Mouse (Mus musculus): ENCODE results near the gene Micall2. TPM values are rescaled to one million over a fixed set of nuclear protein-coding genes. Genes with fewer than 3 reads are reported as not detected.

Micall2 gene
- polyA plus RNA-seq, 1 experiment from 2014 or later: 8.3 TPM

DNA sequence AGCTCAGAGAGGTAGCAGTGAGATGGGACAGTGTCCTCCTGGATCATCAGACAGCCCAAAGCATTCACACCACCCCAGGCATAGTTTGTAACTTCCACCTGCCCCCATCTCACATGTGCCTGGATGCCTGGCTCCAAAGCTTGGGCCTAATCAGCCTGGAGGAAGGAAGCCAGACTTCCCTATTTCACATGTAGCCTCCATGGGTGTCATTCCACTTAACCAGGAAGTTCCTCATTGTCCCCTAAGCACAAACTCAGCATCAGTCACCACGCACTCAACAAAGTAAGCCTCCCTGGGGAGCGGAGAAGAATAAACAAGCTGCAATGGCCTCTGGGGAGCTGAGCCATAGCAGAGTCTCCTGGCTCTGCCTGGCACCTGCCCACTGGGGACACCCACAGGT lies 69.6 kb downstream of the Micall2 start:
- no peaks in the 10 kb centered on the region for H3K36me3 ChIP-seq
- H3K27me3 ChIP-seq (replicated peaks): peaks cover 38% of the 10 kb centered on the region
- no peak overlapping the region for H3K9ac ChIP-seq
- H3K9me3 ChIP-seq: no peaks in the 10 kb centered on the region
- H3K4me3 ChIP-seq (replicated peaks): no peak overlapping the region
- H3K4me2 ChIP-seq (replicated peaks): no peak overlapping the region
- peaks cover 3% of the 10 kb centered on the region; the same call in 1 of the 2 replicates for H3K4me1 ChIP-seq (replicated peaks)
- no peak overlapping the region for H3K27ac ChIP-seq
- ATAC-seq: no peak
- 42% methylated on average over 2 of the region's 2 CpGs for WGBS

DNA sequence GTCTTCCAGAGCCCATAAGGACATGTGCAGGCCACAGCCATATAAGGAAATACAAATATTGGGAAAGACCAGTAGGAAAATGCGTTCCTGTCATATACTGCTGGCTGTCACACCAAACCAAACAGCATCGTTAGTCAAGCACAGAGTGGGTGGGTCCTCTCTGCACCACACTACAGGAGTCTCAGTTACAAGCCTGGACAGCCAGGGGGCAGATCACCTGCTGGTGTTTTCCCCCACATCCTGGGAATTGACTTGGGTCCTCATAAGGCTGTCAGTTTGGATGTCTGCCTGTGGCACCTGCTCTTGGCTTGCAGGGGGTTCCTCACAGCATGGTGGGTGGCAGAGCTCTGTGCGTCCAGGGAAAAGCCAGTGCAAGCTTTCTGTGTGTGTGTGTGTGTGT lies 70.8 kb downstream of the Micall2 start:
- H3K4me2 ChIP-seq (replicated peaks): no peak overlapping the region
- H3K9ac ChIP-seq: no peak overlapping the region
- peaks cover 43% of the 10 kb centered on the region for H3K27me3 ChIP-seq (replicated peaks)
- H3K4me3 ChIP-seq (replicated peaks): no peak overlapping the region
- WGBS: 52% methylated on average over 3 of the region's 3 CpGs
- ATAC-seq: no peak
- no peaks in the 10 kb centered on the region for H3K36me3 ChIP-seq
- no peaks in the 10 kb centered on the region for H3K9me3 ChIP-seq
- no peak overlapping the region for H3K27ac ChIP-seq
- H3K4me1 ChIP-seq (replicated peaks): peaks cover 3% of the 10 kb centered on the region; the same call in 1 of the 2 replicates

DNA sequence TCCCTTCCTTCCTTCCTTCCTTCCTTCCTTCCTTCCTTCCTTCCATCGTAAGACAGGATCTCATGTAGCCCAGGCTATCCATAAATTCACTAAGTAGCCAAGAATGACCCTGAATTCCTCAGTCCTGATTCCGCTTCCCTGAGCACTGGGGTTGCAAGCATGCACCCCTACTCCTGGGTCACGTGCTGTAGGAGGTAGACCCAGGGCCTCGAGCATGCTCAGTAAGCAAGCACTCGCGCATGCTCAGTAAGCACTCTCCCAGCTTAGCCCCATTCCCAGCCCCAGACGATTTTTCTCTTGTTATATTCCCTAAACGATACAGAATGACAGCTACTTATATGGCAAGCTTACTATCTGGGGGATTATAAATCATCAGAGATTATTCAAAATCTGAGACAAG lies 74.4 kb downstream of the Micall2 start:
- ATAC-seq: no peak
- H3K9me3 ChIP-seq: no peaks in the 10 kb centered on the region
- no peak overlapping the region for H3K27ac ChIP-seq
- H3K4me2 ChIP-seq (replicated peaks): no peak overlapping the region
- peaks cover 34% of the 10 kb centered on the region for H3K27me3 ChIP-seq (replicated peaks)
- H3K4me1 ChIP-seq (replicated peaks): 0 out of 2 replicates have a peak, but pooled peaks cover 2% of the 10 kb centered on the region
- no peak overlapping the region for H3K9ac ChIP-seq
- H3K4me3 ChIP-seq (replicated peaks): no peak overlapping the region
- WGBS: 52% methylated on average over 7 of the region's 8 CpGs
- H3K36me3 ChIP-seq: no peaks in the 10 kb centered on the region

DNA sequence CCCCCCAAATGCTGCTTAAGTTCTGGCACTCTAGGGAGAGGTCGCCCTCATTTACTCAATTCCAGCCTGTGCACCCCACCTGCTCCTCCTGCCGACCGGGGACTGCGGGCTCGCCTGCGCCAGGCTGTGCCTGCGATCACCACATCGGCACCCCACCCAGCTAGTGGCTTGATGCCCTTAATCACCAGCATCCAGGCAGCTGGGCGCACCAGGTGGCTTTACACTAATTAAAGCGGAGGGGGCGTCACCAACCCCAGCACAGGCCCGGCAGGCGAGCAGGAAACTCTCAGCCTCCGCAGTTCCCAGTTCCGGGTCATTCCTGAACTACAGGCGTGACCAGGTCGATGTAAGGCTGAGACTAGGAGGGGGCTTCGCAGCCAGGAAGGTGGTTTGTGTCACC lies 76.8 kb downstream of the Micall2 start:
- Histone ChIP-seq H3K4me1 (replicated peaks) (0 out of 2 replicates have a peak, but pooled peaks cover 2% of the 10 kb centered on the region), H3K9ac (no peak overlapping the region), H3K9me3 (no peaks in the 10 kb centered on the region), H3K27me3 (replicated peaks) (peaks cover 32% of the 10 kb centered on the region), H3K4me3 (replicated peaks) (no peak overlapping the region), H3K4me2 (replicated peaks) (peak overlapping the region; percentile 46), H3K36me3 (no peaks in the 10 kb centered on the region), H3K27ac (no peak overlapping the region)
- ATAC-seq: peak; percentile 23; the same call in 1 of the 2 replicates
- WGBS: 4% methylated on average over 18 of the region's 18 CpGs

DNA sequence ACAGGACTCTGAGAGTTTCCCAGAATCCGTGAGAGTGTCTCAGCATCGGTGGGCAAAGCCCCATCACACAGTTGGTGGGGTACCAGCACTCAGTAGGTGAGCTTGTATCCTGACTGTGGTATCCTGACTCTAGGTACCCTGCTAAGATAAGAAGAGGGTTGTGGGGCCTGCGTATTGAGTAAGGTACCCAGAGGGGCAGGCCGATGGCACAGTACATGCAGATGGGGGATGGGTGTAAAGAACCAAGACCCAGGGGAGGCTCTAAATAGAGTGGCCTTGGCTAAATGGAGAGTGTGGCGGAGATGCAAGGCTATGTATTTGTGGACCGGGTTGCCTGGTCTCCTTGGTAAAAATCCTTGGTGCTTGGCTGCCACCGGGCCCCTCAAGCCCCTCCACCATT lies 77.3 kb downstream of the Micall2 start:
- Histone ChIP-seq H3K4me2 (replicated peaks) (0 out of 2 replicates have a peak overlapping the region, but pooled peaks have one; percentile 46), H3K4me1 (replicated peaks) (0 out of 2 replicates have a peak, but pooled peaks cover 2% of the 10 kb centered on the region), H3K36me3 (no peaks in the 10 kb centered on the region), H3K9ac (no peak overlapping the region), H3K27me3 (replicated peaks) (peaks cover 32% of the 10 kb centered on the region), H3K4me3 (replicated peaks) (no peak overlapping the region), H3K27ac (no peak overlapping the region), H3K9me3 (no peaks in the 10 kb centered on the region)
- ATAC-seq: 0 out of 2 replicates have a peak, but pooled peaks have one; percentile 31
- 37% methylated on average over 7 of the region's 7 CpGs for WGBS

DNA sequence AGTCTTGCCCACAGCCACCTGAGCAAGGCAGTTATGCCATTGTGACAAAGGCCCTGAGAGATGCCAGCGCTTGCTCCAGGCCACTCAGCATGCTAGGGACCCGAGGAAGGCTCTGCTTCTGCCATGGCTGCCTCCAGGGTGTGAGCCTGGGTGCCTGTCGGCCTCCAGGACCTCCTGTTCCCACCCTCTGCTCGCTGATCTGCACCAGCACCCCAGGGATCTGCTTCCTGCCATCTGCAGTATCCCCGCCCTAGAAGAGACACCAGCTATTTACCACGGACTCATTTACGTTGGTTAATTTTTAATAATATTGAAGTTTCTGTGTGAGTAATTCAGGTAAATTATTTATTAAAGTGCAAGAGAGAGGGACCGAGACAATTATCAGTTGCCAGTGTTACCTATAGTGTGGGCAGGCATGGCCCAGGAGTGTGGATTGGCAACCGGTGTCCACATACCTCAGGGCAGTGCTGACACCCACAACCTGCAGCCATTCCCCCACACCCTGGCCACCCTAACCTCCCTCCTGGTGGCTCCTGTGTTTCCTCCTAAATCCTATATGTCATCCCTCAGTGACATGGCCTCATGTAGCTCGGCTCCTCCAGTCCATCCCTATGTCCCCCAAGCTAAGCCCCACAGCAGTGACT lies 78.1 kb downstream of the Micall2 start:
- Histone ChIP-seq H3K27ac (no peak overlapping the region), H3K4me3 (replicated peaks) (no peak overlapping the region), H3K4me1 (replicated peaks) (0 out of 2 replicates have a peak, but pooled peaks cover 2% of the 10 kb centered on the region), H3K36me3 (no peaks in the 10 kb centered on the region), H3K9ac (no peak overlapping the region), H3K4me2 (replicated peaks) (no peak overlapping the region), H3K9me3 (no peaks in the 10 kb centered on the region), H3K27me3 (replicated peaks) (peaks cover 32% of the 10 kb centered on the region)
- ATAC-seq: peak; percentile 64
- 50% methylated on average over 10 of the region's 10 CpGs for WGBS

Other genes starting within 250 kb of the Micall2 start
- gene Uncx, start 192.8 kb downstream of the Micall2 start, polyA plus RNA-seq (2015; fragmentation: Nextera tagmentation; extraction: Ambion mirVana): 0.23 TPM in 1 of 2 replicates, not detected in the other
- 22.2 and 25.4 TPM in 2 replicates for gene Ints1, start 39.3 kb upstream of the Micall2 start, polyA plus RNA-seq (2015; fragmentation: Nextera tagmentation; extraction: Ambion mirVana)
- gene Mafk, start 55.2 kb upstream of the Micall2 start, polyA plus RNA-seq (2015; fragmentation: Nextera tagmentation; extraction: Ambion mirVana): 17.6 and 20.7 TPM in 2 replicates
- 57.7 and 68.4 TPM in 2 replicates for gene Tmem184a, start 83.6 kb upstream of the Micall2 start, polyA plus RNA-seq (2015; fragmentation: Nextera tagmentation; extraction: Ambion mirVana)
- 0.29 TPM in 1 of 2 replicates, not detected in the other for gene Gm26938, start 90.1 kb upstream of the Micall2 start, polyA plus RNA-seq (2015; fragmentation: Nextera tagmentation; extraction: Ambion mirVana)
- 80.0 and 80.2 TPM in 2 replicates for gene Psmg3, start 90.5 kb upstream of the Micall2 start, polyA plus RNA-seq (2015; fragmentation: Nextera tagmentation; extraction: Ambion mirVana)
- 0.19 and 0.20 TPM in 2 replicates for gene Elfn1, start 171.6 kb upstream of the Micall2 start, polyA plus RNA-seq (2015; fragmentation: Nextera tagmentation; extraction: Ambion mirVana)

All from intestine, embryonic 15.5 days (tissue).